Mouse (Mus musculus) urinary bladder, postnatal 25 days (tissue): ENCODE measurements around the gene Tedc1.

ENCODE experiments used
- DNase-seq: peaks from one replicate; pipeline ENCODE4 v3.0.0; 2022; ENCODE audit warnings: low spot score

Tedc1 gene

GRCm38 (mm10) chr12:113205251-113205942 is 49.2 kb downstream of the Tedc1 start:
- DNase-seq = no peak

GRCm38 (mm10) chr12:113207737-113208136 is 51.5 kb downstream of the Tedc1 start:
- DNase-seq = no peak

- DNase-seq = no peak
Observed at GRCm38 (mm10) chr12:113210586-113211378, 54.6 kb downstream of the Tedc1 start.

- no peak for DNase-seq
Observed at GRCm38 (mm10) chr12:113211772-113212171, 55.6 kb downstream of the Tedc1 start.

GRCm38 (mm10) chr12:113212326-113212924 is 56.2 kb downstream of the Tedc1 start:
- DNase-seq = no peak

- no peak for DNase-seq
Observed at GRCm38 (mm10) chr12:113213226-113213625, 57.0 kb downstream of the Tedc1 start.

GRCm38 (mm10) chr12:113214072-113214808 is 58.0 kb downstream of the Tedc1 start:
- DNase-seq = no peak

GRCm38 (mm10) chr12:113214972-113215666 is 58.9 kb downstream of the Tedc1 start:
- DNase-seq = no peak
